Mouse (Mus musculus): ENCODE data around the gene Selenbp1. TPM values are rescaled to one million over a fixed set of nuclear protein-coding genes. Genes with fewer than 3 reads are reported as not detected.
"Not testable (repeated sequence)": the region's sequence is repeated elsewhere in the genome, so short reads cannot be mapped to it uniquely, and the experiment has no call there.

The Selenbp1 gene
- total RNA-seq (2017), result 8.9 to 16.0 TPM (median 14.1 TPM) in 3 replicates

GRCm38 (mm10) chr3:94932809-94933564 lies at the start of gene Selenbp1:
Gene Selenbp1, plus strand, starts transcription at chr3:94933056.
- ATAC-seq (replicated peaks; ENCODE audit: insufficient number of reproducible peaks, low FRiP score, low TSS enrichment, poor library complexity, severe bottlenecking), result peak; percentile 86

GRCm38 (mm10) chr3:94886316-94887224 lies 46.3 kb upstream of the Selenbp1 start, which contains the start of gene Psmb4:
Gene Psmb4, minus strand, starts transcription at chr3:94886961.
- peak; percentile 96 for ATAC-seq (replicated peaks; ENCODE audit: insufficient number of reproducible peaks, low FRiP score, low TSS enrichment, poor library complexity, severe bottlenecking)

DNA sequence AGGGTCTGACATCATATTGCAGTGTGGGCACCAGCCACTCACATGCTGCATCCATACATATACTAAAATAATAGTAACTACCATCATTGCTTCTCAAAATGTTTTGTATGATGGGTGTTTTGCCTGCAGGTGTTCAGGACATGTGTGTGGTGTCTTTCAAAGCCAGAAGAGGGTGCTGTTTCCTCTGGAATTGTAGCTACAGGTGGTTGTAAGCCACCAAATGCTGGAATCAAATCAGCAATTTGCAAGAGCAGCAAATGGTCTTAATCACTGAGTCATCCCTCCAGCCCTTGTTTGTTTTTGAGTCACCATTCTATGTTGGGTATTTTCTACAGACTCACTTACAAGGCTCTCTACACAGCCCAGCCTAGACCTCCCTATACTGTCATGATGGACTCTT lies 44.3 kb upstream of the Selenbp1 start:
- ATAC-seq (replicated peaks; ENCODE audit: insufficient number of reproducible peaks, low FRiP score, low TSS enrichment, poor library complexity, severe bottlenecking), result no peak

- no peak for ATAC-seq (replicated peaks; ENCODE audit: insufficient number of reproducible peaks, low FRiP score, low TSS enrichment, poor library complexity, severe bottlenecking)
Measured at GRCm38 (mm10) chr3:94894076-94894475, 38.8 kb upstream of the Selenbp1 start.

- peak; percentile 53; the same call in 1 of the 2 replicates for ATAC-seq (replicated peaks; ENCODE audit: insufficient number of reproducible peaks, low FRiP score, low TSS enrichment, poor library complexity, severe bottlenecking)
Measured at GRCm38 (mm10) chr3:94902747-94903146, 30.1 kb upstream of the Selenbp1 start.

DNA sequence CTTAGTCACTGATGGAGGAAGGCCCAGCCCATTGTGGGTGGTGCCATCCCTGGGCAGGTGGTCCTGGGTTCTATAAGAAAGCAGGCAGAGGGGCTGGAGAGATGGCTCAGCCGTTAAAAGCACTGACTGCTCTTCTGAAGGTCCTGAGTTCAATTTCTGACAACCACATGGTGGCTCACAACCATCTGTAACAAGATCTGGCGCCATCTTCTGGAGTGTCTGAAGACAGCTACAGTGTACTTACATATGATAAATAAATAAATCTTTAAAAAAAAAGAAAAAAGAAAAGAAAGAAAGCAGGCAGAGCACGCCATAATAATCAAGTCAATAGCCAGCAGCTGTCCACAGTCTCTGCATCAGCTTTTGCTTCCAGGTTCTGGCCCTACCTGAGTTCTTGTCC lies 28.1 kb upstream of the Selenbp1 start:
- not testable (repeated sequence) for ATAC-seq (replicated peaks; ENCODE audit: insufficient number of reproducible peaks, low FRiP score, low TSS enrichment, poor library complexity, severe bottlenecking)

GRCm38 (mm10) chr3:94906482-94906881 lies 26.4 kb upstream of the Selenbp1 start:
- ATAC-seq (replicated peaks; ENCODE audit: insufficient number of reproducible peaks, low FRiP score, low TSS enrichment, poor library complexity, severe bottlenecking), result no peak

DNA sequence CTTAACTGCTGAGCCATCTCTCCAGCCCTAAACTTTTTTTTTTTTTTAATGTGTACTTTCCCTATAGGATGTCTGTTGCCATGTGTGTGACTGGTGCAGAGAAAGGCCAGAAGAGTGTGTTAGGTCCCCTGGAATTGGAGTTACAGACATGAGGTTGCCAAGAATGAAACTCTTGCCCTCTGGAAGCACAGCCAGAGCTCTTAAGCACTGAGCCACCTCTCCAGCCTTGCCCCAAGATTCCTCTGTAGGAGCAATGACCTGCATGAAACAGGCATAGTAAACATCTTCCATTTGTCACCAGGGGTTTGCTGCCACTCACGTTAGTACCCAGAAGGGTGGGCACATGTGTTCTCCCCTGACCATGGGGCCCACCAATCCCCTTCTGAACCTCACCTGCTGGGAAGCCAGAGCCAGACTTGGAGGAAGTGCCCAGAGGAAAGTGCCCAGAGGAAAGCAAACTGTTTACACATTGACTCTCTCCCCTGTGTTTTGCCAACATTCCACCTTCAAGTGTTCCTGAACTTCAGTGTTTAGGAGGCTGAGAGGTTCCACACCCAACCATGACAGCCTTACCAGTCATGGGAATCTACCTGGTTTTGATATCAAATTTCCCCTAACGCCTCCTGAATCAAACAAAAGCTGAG lies 21.7 kb upstream of the Selenbp1 start:
- ATAC-seq (replicated peaks; ENCODE audit: insufficient number of reproducible peaks, low FRiP score, low TSS enrichment, poor library complexity, severe bottlenecking), result no peak

GRCm38 (mm10) chr3:94913801-94914200 lies 19.1 kb upstream of the Selenbp1 start:
- ATAC-seq (replicated peaks; ENCODE audit: insufficient number of reproducible peaks, low FRiP score, low TSS enrichment, poor library complexity, severe bottlenecking), result no peak

GRCm38 (mm10) chr3:94915903-94916741 lies 16.7 kb upstream of the Selenbp1 start:
- no peak for ATAC-seq (replicated peaks; ENCODE audit: insufficient number of reproducible peaks, low FRiP score, low TSS enrichment, poor library complexity, severe bottlenecking)

- no peak for ATAC-seq (replicated peaks; ENCODE audit: insufficient number of reproducible peaks, low FRiP score, low TSS enrichment, poor library complexity, severe bottlenecking)
Measured at GRCm38 (mm10) chr3:94917816-94918361, 15.0 kb upstream of the Selenbp1 start.

- ATAC-seq (replicated peaks; ENCODE audit: insufficient number of reproducible peaks, low FRiP score, low TSS enrichment, poor library complexity, severe bottlenecking), result no peak
Measured at GRCm38 (mm10) chr3:94918845-94919244, 14.0 kb upstream of the Selenbp1 start.

GRCm38 (mm10) chr3:94921104-94921503 lies 11.8 kb upstream of the Selenbp1 start:
- ATAC-seq (replicated peaks; ENCODE audit: insufficient number of reproducible peaks, low FRiP score, low TSS enrichment, poor library complexity, severe bottlenecking), result no peak

- no peak for ATAC-seq (replicated peaks; ENCODE audit: insufficient number of reproducible peaks, low FRiP score, low TSS enrichment, poor library complexity, severe bottlenecking)
Measured at GRCm38 (mm10) chr3:94922333-94922732, 10.5 kb upstream of the Selenbp1 start.

DNA sequence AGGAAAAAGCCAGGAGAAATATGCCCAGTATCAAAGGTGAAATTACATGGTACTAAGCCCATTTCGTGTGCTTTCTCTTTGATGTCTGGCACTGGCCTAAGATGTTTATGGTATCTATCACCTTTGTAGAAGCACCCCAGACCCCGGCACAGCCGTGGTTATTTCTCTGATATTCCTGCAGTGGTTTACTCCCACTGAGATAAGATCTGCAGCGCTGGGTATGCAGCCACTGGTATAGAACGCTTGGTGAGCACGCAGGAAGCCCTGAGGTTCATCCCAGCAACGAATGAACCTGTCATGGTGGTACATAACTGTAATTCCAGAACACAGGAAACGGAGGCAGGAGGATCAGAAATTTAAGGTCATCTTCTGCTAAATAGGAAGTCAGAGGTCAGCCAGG lies 8.2 kb upstream of the Selenbp1 start:
- ATAC-seq (replicated peaks; ENCODE audit: insufficient number of reproducible peaks, low FRiP score, low TSS enrichment, poor library complexity, severe bottlenecking), result no peak

DNA sequence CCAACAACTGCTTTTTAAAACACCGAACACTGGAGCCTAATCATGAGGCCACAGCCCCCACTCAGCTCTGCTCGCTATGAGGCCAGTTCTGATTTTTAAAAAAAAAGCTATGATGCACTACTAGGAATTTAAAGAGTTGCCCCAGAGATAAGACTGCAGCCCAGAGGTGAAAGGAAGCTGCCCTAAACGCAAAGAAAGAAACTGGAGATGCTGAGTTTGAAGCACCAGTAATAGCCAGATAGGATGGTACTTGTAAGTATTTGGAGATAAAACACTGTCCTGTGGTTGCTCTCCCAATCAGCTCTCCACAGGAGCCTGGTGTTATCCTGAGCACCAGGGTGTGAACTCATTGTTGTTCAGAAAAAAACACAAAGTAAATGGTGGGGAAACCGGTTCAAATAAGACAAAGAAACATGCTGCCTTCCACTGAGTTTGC lies 6.5 kb upstream of the Selenbp1 start:
- not testable (repeated sequence) for ATAC-seq (replicated peaks; ENCODE audit: insufficient number of reproducible peaks, low FRiP score, low TSS enrichment, poor library complexity, severe bottlenecking)

DNA sequence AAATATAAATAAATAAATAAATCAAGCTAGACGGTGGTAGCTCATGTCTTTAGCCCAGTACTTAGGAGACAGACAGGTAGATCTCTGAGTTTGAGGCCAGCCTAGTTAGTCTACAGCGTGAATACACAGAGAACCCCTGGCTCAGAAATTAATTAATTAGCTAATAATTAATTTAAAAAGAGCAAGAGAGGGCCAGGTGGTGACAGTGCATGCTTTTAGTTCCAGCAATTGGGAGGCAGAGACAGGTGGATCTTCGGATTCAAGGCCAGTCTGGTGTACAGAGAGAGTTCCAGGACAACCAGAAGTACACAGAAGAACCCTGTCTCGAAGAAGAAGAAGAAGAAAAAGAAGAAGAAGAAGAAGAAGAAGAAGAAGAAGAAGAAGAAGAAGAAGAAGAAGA lies 3.9 kb upstream of the Selenbp1 start:
- not testable (repeated sequence) for ATAC-seq (replicated peaks; ENCODE audit: insufficient number of reproducible peaks, low FRiP score, low TSS enrichment, poor library complexity, severe bottlenecking)

All from monocyte, adult 5-6 weeks (primary cell).